Mouse (Mus musculus): ENCODE measurements at regions not wholly inside any gene's neighbourhood (a gene's known extent, or its start where the extent isn't known, plus 50 kb on each side); places are given as distances from the start of the nearest gene placed in this dataset.
"Not testable (repeated sequence)": the region's sequence is repeated elsewhere in the genome, so short reads cannot be mapped to it uniquely, and the experiment has no call there.

- Histone ChIP-seq H3K27ac (replicated peaks; ENCODE audit: low read depth, low read length) (no peak overlapping the region), H3K9me3 (ENCODE audit: control insufficient read depth, low read length) (no peaks in the 10 kb centered on the region), H3K4me3 (replicated peaks; ENCODE audit: low read depth, low read length) (no peak overlapping the region), H3K4me1 (ENCODE audit: control insufficient read depth, insufficient read depth, low read length) (no peaks in the 10 kb centered on the region), H3K36me3 (ENCODE audit: control insufficient read depth, insufficient read depth, low read length) (no peaks in the 10 kb centered on the region), H3K4me2 (ENCODE audit: low read length) (no peak overlapping the region), H3K9ac (replicated peaks; ENCODE audit: low read length) (no peak overlapping the region), H3K27me3 (ENCODE audit: control insufficient read depth, insufficient read depth, low read length) (no peaks in the 10 kb centered on the region)
- no peak for DNase-seq
- WGBS = 83% methylated on average over 2 of the region's 2 CpGs
- ATAC-seq (ENCODE audit: low FRiP score, low TSS enrichment) = no peak
Observed at GRCm38 (mm10) chr15:32749971-32750370, 505.4 kb downstream of the Sema5a start.

GRCm38 (mm10) chr15:32751991-32752390, 507.4 kb downstream of the Sema5a start:
- H3K27ac ChIP-seq (replicated peaks; ENCODE audit: low read depth, low read length) = no peak overlapping the region
- H3K27me3 ChIP-seq (ENCODE audit: control insufficient read depth, insufficient read depth, low read length) = no peaks in the 10 kb centered on the region
- H3K4me2 ChIP-seq (ENCODE audit: low read length) = no peak overlapping the region
- ATAC-seq (ENCODE audit: low FRiP score, low TSS enrichment) (no peak), DNase-seq (no peak)
- H3K9ac ChIP-seq (replicated peaks; ENCODE audit: low read length) = no peak overlapping the region
- no peaks in the 10 kb centered on the region for H3K4me1 ChIP-seq (ENCODE audit: control insufficient read depth, insufficient read depth, low read length)
- no peaks in the 10 kb centered on the region for H3K36me3 ChIP-seq (ENCODE audit: control insufficient read depth, insufficient read depth, low read length)
- no peaks in the 10 kb centered on the region for H3K9me3 ChIP-seq (ENCODE audit: control insufficient read depth, low read length)
- no peak overlapping the region for H3K4me3 ChIP-seq (replicated peaks; ENCODE audit: low read depth, low read length)
- WGBS = 85% methylated on average over 3 of the region's 3 CpGs

- Histone ChIP-seq H3K36me3 (ENCODE audit: control insufficient read depth, insufficient read depth, low read length) (no peaks in the 10 kb centered on the region), H3K4me1 (ENCODE audit: control insufficient read depth, insufficient read depth, low read length) (no peaks in the 10 kb centered on the region), H3K27me3 (ENCODE audit: control insufficient read depth, insufficient read depth, low read length) (no peaks in the 10 kb centered on the region), H3K4me3 (replicated peaks; ENCODE audit: low read depth, low read length) (no peak overlapping the region), H3K9me3 (ENCODE audit: control insufficient read depth, low read length) (no peaks in the 10 kb centered on the region), H3K4me2 (ENCODE audit: low read length) (no peak overlapping the region), H3K27ac (replicated peaks; ENCODE audit: low read depth, low read length) (no peak overlapping the region), H3K9ac (replicated peaks; ENCODE audit: low read length) (no peak overlapping the region)
- ATAC-seq (ENCODE audit: low FRiP score, low TSS enrichment) (no peak), DNase-seq (no peak)
- 81% methylated on average over 3 of the region's 3 CpGs for WGBS
Observed at GRCm38 (mm10) chr15:32760141-32760540, 515.5 kb downstream of the Sema5a start.

DNA sequence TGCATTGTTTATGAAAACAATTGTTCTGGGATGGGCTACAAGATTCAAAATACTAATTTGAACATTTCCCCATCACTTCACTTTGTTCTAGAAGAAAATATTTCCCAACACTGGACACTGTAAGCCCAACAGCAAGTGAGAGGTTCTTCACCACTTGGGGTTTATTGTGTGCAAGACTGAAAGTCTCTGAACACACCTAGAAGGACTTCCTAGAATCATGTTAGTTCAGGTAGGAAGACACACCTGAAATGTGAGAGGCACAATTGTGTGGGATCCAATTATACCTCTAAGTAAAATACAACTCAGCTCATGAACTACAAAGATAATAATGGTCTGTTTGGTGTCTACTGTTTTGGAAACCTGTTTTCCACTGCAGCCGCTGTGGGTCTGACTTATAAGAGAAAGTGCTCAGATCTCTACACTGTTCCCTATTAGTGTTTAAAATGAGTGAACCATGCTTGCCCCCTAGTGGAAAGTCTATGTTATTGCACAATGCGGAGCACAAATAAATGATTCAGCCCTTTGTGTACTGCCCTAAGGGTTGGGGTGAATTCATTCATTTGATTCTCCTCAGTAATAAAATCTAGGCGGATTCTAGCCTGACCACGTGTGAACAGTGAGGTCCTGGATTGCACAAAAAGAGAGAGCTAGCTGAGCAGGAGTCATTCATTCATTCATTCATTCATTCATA, 521.5 kb downstream of the Sema5a start:
- 8% methylated on average over 4 of the region's 4 CpGs for WGBS
- H3K4me1 ChIP-seq (ENCODE audit: control insufficient read depth, insufficient read depth, low read length) = no peaks in the 10 kb centered on the region
- ATAC-seq (ENCODE audit: low FRiP score, low TSS enrichment) = peak; percentile 72
- no peaks in the 10 kb centered on the region for H3K36me3 ChIP-seq (ENCODE audit: control insufficient read depth, insufficient read depth, low read length)
- no peaks in the 10 kb centered on the region for H3K9me3 ChIP-seq (ENCODE audit: control insufficient read depth, low read length)
- no peak overlapping the region for H3K4me3 ChIP-seq (replicated peaks; ENCODE audit: low read depth, low read length)
- no peaks in the 10 kb centered on the region for H3K27me3 ChIP-seq (ENCODE audit: control insufficient read depth, insufficient read depth, low read length)
- H3K4me2 ChIP-seq (ENCODE audit: low read length) = no peak overlapping the region
- H3K9ac ChIP-seq (replicated peaks; ENCODE audit: low read length) = no peak overlapping the region
- peak; percentile 88 for DNase-seq
- no peak overlapping the region for H3K27ac ChIP-seq (replicated peaks; ENCODE audit: low read depth, low read length)

- no peak for DNase-seq
- 79% methylated on average over 2 of the region's 5 CpGs for WGBS
- Histone ChIP-seq H3K4me1 (ENCODE audit: control insufficient read depth, insufficient read depth, low read length) (no peaks in the 10 kb centered on the region), H3K9ac (replicated peaks; ENCODE audit: low read length) (no peak overlapping the region), H3K27ac (replicated peaks; ENCODE audit: low read depth, low read length) (no peak overlapping the region), H3K36me3 (ENCODE audit: control insufficient read depth, insufficient read depth, low read length) (no peaks in the 10 kb centered on the region), H3K9me3 (ENCODE audit: control insufficient read depth, low read length) (no peaks in the 10 kb centered on the region), H3K27me3 (ENCODE audit: control insufficient read depth, insufficient read depth, low read length) (no peaks in the 10 kb centered on the region), H3K4me2 (ENCODE audit: low read length) (no peak overlapping the region), H3K4me3 (replicated peaks; ENCODE audit: low read depth, low read length) (no peak overlapping the region)
- peak; percentile 37; the same call in 1 of the 2 replicates for ATAC-seq (ENCODE audit: low FRiP score, low TSS enrichment)
Observed at GRCm38 (mm10) chr15:32766746-32767471, 522.3 kb downstream of the Sema5a start.

DNA sequence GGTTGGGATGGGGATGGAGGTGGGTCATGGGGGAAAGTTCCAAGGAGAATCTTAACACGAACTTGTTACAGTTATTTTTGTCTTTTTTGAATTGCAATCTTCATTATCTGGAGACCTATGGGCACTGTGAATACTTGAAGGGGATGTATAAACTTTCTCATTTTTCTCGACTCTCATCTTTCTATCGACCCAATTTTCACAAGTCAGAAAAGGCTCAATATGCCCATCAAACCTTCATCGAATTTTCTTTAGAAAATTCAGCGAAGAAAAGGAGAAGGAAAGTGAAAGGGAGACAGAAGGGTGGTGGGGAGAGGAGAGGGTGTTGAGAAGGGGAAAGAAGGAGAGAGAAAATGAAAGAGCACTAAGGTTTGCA, 533.6 kb downstream of the Sema5a start:
- 22% methylated on average over 5 of the region's 5 CpGs for WGBS
- not testable (repeated sequence) for H3K27me3 ChIP-seq (ENCODE audit: control insufficient read depth, insufficient read depth, low read length); H3K4me1 ChIP-seq (ENCODE audit: control insufficient read depth, insufficient read depth, low read length); H3K4me3 ChIP-seq (replicated peaks; ENCODE audit: low read depth, low read length); DNase-seq; ATAC-seq (ENCODE audit: low FRiP score, low TSS enrichment); H3K9ac ChIP-seq (replicated peaks; ENCODE audit: low read length); H3K36me3 ChIP-seq (ENCODE audit: control insufficient read depth, insufficient read depth, low read length); H3K9me3 ChIP-seq (ENCODE audit: control insufficient read depth, low read length); H3K27ac ChIP-seq (replicated peaks; ENCODE audit: low read depth, low read length)
- peak overlapping the region; percentile 64 for H3K4me2 ChIP-seq (ENCODE audit: low read length)

- ATAC-seq (ENCODE audit: low FRiP score, low TSS enrichment) (peak; percentile 94), DNase-seq (peak; percentile 79)
- Histone ChIP-seq H3K4me3 (replicated peaks; ENCODE audit: low read depth, low read length) (peak overlapping the region; percentile 47), H3K9ac (replicated peaks; ENCODE audit: low read length) (peak overlapping the region; percentile 43), H3K4me2 (ENCODE audit: low read length) (peak overlapping the region; percentile 64), H3K27ac (replicated peaks; ENCODE audit: low read depth, low read length) (peak overlapping the region; percentile 67)
- WGBS = under 1% methylated on average over 33 of the region's 34 CpGs
- not testable (repeated sequence) for H3K27me3 ChIP-seq (ENCODE audit: control insufficient read depth, insufficient read depth, low read length); H3K36me3 ChIP-seq (ENCODE audit: control insufficient read depth, insufficient read depth, low read length); H3K4me1 ChIP-seq (ENCODE audit: control insufficient read depth, insufficient read depth, low read length); H3K9me3 ChIP-seq (ENCODE audit: control insufficient read depth, low read length)
Observed at GRCm38 (mm10) chr15:32778599-32779273, 534.1 kb downstream of the Sema5a start.

DNA sequence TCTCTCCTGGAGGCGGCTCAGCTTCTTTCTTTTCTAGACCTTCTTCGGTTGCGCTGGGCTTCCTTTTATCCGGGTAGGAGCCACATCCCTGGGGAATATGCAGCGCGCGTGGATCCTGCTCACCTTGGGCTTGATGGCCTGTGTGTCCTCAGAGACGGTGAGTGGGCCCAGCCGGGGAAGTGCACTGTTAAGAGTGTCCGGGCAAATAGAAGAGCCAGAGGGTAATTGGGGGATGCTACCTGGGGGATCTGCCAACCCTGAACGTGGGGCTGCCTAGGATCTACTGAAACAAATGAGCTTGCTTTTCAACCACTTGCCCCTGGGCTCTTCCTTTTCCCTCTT, 534.6 kb downstream of the Sema5a start:
- DNase-seq; H3K27ac ChIP-seq (replicated peaks; ENCODE audit: low read depth, low read length); H3K9me3 ChIP-seq (ENCODE audit: control insufficient read depth, low read length); H3K4me1 ChIP-seq (ENCODE audit: control insufficient read depth, insufficient read depth, low read length); H3K36me3 ChIP-seq (ENCODE audit: control insufficient read depth, insufficient read depth, low read length); H3K27me3 ChIP-seq (ENCODE audit: control insufficient read depth, insufficient read depth, low read length): not testable (repeated sequence)
- ATAC-seq (ENCODE audit: low FRiP score, low TSS enrichment) = peak; percentile 18; the same call in 1 of the 2 replicates
- 4% methylated on average over 11 of the region's 11 CpGs for WGBS
- peak overlapping the region; percentile 43 for H3K9ac ChIP-seq (replicated peaks; ENCODE audit: low read length)
- H3K4me2 ChIP-seq (ENCODE audit: low read length) = peak overlapping the region; percentile 64
- H3K4me3 ChIP-seq (replicated peaks; ENCODE audit: low read depth, low read length) = peak overlapping the region; percentile 47
